Mouse (Mus musculus) yolk sac, embryonic 10.5 days (tissue): ENCODE measurements at regions not wholly inside any gene's neighbourhood (a gene's known extent, or its start where the extent isn't known, plus 50 kb on each side); places are given as distances from the start of the nearest gene placed in this dataset.

ENCODE experiments used
- DNase-seq: peaks from one replicate; pipeline ENCODE4 v3.0.0-alpha.2; 2017; ENCODE audit warnings: low spot score

DNA sequence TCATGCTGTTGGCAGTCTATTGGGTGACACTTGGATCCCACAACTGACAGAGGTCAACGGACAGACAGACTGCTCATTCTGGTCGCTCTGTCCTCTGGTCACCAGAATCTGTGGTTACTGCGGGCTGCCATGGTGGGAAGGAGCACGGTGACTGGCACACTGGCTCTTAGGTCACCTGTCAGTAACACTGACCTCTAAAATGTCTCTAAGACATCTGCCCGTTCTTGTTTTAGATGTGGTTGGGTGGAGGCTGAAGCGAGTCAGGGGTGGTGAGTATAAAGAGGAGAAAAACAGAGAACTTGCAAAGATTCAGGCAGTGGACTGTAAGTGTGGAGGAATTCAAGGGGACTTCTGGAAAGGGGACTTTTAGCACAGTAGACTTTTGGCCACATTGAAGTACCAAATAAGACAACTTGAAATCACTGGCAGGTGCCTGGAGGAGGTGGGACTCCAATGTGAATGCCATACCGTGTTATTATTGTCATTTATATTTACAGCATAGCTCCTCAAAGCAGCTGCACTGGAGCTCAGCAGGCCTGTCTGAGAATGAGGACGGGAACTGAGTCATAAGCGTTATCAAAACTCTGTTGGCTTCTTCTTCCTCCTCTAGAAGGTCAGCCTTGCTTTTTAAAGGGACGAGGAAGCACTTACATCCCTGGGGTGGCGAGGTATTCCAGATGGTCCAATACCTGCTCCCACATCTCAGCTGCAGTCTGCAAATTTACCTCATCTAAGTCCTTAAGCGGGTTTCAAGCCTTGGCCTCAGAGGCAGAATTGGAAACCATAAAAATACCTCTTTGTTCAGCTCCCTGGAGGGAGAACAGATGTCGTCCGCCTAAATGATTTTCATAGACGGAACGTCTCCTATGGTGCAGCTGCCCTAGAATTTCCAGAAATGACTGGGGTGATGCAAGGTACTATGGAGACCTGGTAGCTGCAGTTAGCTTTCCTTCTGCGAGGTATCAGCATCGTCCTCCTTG, 351.3 kb downstream of the Nuak1 start:
- no peak for DNase-seq

DNA sequence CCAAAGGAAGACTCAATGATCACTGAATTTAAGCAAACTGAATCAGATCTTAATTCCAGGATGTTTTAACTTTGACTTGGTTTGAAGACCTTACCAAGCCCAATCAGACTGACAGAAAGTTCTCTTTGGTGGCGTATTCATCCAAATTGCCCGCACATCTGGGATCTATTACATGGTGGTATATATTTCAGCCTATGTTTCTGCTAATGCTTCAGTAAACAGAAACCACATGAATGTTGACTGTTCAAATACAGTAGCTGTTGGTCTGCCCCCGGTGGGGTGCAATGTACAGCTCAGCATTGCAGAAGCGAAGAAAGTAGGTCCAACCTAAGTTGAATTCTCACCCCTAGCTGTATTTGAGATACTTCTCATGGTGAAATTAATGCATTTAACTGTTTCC, 346.5 kb downstream of the Nuak1 start:
- no peak for DNase-seq

DNA sequence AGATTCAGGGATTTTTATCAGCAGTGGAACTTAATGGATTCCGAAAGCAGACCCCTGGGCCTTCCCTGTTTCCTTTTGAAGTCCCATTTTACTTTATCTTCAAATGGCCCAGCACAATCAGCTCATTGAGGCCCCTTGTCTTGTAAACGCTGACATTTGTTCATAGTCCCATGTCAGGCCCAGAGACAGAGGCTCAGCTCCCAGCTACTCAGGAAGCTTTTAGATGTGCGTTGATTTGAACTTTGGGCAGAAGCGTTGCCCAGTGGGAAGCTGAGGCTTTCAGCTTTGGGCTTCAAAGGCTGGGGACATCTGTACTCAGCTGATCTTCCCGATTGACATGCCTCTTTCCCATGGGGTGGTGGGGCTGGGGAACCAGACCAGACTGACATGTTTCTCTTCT, 343.2 kb downstream of the Nuak1 start:
- DNase-seq: no peak

- no peak for DNase-seq
Observed at GRCm38 (mm10) chr10:84103985-84104384, 336.4 kb downstream of the Nuak1 start.

DNA sequence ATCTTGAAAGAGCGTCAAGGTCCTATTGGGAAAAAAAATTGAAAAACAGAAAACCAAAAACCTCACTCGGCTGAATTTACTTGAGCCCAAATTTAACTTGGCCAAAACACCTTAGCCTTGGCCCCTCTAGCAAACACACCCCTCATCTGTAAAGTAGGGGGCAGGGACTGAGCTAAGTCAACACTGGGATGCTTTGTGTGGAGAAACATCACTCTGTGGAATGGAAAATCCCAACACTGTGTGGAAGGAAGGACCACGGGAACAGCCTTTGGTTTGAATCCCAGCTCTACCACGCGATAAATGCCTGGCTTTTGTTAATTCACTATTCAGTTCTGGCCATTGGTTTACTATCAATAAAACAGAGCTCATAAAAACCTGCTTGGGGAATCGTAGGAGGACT, 335.8 kb downstream of the Nuak1 start:
- DNase-seq: no peak

- DNase-seq: peak; percentile 14
Observed at GRCm38 (mm10) chr10:84109680-84110371, 330.6 kb downstream of the Nuak1 start.

- no peak for DNase-seq
Observed at GRCm38 (mm10) chr10:84110372-84110985, 329.9 kb downstream of the Nuak1 start.

- DNase-seq: no peak
Observed at GRCm38 (mm10) chr10:84111502-84111901, 328.9 kb downstream of the Nuak1 start.

GRCm38 (mm10) chr10:84111909-84112308, 328.5 kb downstream of the Nuak1 start:
- no peak for DNase-seq

DNA sequence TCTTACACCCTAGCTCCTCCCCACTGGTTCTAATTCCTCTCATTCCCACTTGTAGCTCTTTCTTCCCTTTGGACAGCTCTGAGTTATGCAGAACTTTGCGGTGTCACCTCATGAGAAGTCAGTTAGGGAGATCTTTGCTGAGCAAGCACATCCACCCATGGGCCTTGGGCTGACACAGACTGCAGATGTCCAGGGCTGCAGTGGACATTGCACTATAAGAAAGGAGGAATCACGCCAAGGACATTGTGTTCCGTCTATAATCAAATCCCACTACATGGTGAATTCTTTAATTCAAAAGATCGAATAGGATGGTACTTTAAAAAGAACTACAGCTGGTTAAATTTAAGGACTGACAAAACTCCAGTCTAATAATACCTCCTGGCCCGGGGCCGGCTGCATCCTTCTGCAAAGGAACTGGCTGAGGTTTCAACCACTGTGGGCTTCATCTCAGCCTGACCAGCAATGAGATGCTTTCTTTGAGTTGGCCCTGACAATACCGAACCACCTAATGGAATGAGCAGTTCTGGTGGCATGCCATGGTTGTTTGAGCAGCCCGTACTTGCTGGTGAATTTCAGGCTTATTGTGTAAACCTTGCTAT, 320.3 kb downstream of the Nuak1 start:
- no peak for DNase-seq

- DNase-seq: no peak
Observed at GRCm38 (mm10) chr10:84137019-84137658, 303.3 kb downstream of the Nuak1 start.

- no peak for DNase-seq
Observed at GRCm38 (mm10) chr10:84142741-84143454, 297.5 kb downstream of the Nuak1 start.

DNA sequence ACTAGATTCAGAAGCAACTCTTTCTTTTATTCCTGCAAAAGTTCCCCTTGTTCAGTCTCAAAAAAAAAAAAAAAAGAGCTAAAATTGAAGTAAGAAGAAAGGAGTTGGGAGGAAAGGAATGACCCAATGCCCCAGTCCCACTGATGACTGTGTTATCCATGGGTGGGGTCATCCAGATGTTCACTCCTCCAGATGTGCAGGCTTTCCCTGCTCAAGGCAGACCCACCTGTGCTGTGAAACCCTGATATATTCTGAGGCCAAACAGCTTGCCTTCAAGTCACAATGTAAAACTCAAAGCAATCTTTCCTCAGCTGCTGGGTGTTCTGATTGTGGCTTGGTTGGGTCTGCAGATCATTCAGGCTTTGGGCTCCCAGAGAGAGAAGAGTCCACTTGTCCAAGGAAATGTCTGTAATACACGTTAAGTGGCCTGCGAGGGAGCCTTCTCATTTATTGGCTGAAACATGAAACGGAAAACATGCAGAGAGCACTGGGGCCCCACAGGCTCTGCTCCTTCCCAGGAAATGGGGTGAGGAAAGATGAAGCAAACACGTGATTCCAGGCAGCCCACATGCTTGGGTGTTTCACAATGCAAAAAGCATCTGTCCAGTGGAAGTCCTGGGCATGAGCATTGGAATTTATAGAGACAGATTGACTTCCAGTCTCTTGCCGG, 296.6 kb downstream of the Nuak1 start:
- DNase-seq: peak; percentile 25

DNA sequence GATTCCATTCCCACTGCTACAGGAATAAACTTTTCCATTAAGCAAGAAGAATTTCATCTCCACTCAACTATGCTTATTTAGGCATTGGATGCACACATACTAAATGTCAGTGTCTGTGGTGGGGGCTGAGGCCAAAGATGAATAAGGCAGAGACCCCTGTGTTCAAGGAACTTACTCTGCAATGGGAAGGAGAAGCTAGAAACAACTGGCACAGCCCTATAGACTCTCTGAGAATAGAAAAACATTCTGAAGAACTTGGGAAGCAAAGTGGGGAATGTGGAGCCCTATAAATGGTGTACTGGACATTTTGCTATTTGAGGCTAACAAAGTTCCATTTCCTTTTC, 296.1 kb downstream of the Nuak1 start:
- DNase-seq: no peak

GRCm38 (mm10) chr10:84147305-84147984, 293.0 kb downstream of the Nuak1 start:
- no peak for DNase-seq

- no peak for DNase-seq
Observed at GRCm38 (mm10) chr10:84163752-84164151, 276.6 kb downstream of the Nuak1 start.

- DNase-seq: no peak
Observed at GRCm38 (mm10) chr10:84165832-84166567, 274.4 kb downstream of the Nuak1 start.

GRCm38 (mm10) chr10:84166568-84166905, 273.9 kb downstream of the Nuak1 start:
- no peak for DNase-seq

DNA sequence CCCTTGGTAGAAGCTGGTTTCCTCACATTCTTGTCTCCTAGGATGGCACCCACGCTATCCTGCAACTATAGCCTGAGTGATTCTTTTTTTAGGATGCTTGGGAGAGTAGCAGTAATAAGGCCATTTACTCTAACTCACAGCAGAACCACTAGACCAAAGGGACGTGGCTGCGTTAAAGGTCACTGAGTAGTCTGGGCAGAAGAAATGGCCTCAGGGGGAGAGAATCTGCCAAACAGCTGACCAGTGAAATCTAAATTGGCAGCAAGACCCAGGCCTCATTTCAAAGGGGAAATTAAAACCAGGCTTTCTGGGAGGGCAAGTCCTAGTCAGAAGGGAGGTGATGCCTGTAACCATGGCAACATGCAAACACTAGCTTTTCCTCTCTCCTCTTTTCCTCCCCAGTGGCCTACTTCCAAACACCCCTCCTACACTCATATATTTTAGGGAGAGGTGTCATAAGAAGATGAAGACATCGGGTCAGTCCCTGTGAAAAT, 267.5 kb downstream of the Nuak1 start:
- no peak for DNase-seq
